Mouse (Mus musculus) thymus, postnatal 14 days (tissue): ENCODE data around the gene 1700109H08Rik.
"Not testable (repeated sequence)": the region's sequence is repeated elsewhere in the genome, so short reads cannot be mapped to it uniquely, and the experiment has no call there.

Source experiments
- DNase-seq: peaks from one replicate; pipeline ENCODE4 v3.0.0; 2021

The 1700109H08Rik gene

DNA sequence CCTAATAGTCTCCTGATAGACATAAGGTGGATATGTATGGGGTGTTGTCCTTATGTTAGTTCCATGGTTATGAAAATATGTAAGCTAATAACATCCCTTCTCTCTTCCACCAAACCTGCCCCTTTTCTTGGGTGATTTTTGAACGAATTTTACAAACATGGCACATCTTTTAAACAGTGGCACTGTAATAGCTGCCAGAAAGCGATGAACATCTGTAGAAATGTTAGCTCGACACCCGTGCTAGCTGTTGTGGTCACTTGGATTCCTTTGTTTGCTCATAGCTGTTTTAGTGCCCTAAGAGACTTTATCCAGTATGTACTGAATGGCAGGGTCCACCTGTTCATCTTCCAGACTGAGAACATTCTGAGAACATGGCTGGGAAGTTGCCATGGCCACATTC lies at the start of gene 1700109H08Rik:
Gene 1700109H08Rik (plus strand): TSS at position 301 of the 400 bp plus-strand sequence.
- no peak for DNase-seq

DNA sequence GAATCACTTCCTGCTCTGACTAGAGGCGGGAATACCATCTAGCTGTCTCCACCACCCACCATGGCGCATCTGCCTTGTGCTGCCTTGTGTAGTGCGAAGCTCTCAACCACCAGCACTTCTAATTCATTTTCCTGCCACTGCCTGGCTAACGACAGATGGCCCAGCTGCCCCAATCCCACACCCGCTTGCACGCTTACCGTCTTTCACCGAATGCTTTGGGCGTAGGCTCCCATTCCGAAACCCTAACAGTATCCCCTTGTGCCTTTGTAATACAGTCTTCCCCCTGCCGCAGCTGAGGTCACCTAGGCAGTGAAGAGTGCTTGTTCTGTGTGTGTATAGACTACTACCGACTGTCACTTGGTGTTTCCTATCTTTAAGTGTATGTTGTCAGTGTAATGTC lies 49.6 kb upstream of the 1700109H08Rik start:
- DNase-seq: no peak

DNA sequence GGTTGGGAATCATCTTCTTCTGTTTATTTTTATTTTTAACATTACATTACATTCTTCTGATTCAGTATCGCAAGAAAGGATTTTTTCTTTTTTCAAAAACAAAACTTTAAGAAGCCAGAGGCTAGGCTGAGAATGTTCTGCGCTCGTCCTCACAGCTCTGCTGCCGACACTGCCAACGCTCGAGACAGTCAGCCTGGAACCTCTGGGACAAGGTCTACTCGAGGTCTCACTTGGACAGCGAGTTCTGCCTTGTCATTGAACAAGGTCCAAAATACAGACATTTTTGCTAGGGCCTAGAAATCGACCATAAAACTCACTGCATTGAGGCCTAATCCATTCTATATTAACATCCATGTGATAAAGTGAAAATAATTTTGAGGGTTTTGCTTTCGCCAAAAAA lies 48.5 kb upstream of the 1700109H08Rik start:
- DNase-seq: no peak

DNA sequence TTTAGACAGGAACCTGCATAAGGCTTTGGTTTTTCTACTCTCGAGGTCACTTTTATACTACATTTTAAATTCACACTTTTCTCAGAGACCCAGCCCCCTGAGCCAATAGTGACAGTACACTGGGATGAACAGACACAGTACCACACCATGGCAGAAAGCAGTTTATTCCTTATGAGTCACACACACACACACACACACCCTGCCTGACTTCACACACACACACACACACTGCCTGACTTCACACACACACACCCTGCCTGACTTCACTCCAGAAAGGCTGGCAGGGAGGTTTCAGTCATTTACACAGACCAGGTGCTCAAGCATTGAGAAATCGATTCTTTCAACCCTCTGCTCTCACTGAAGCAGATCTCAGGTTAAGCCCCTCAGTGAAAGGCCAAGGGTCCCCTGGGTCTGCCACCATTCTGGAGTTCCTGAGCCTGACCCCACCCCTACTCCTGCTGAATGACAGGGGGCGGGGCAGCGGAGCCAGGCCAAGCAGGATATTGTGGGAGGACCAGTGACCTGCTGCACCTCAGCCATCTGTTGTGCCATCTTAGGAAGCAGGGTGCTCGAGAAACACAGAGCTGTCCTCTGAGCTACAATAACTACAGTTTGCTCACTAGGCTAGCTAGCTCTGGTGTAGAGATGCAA lies 44.2 kb upstream of the 1700109H08Rik start:
- no peak for DNase-seq

DNA sequence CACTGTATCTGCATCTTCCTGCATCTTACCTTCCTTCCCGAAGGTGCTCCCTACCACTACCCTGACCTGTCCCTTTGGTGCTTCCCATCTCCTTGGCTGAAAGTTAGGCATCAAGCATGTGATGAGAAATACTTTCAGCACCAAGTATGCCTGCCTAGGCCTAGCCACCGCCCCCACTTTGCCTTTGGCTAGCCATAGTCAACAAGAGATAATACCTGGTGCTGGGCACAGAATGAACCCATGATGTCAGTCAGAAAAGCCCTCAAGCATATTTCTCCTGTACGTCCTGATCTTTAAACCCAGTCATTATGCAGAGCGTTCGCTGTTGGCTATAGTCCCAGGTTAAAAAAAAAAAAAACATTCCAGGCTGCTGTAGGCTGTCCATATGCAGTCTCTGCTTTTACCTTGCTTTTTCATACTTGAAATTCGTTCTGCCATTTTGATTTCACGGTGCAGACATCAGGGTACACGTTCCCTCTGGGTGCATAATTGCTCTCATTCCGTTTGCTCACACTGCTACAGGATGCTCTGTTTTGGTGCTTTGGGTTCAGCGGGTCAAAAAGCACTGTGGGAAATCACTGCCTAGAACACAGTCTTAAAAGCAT lies 41.7 kb upstream of the 1700109H08Rik start:
- no peak for DNase-seq

DNA sequence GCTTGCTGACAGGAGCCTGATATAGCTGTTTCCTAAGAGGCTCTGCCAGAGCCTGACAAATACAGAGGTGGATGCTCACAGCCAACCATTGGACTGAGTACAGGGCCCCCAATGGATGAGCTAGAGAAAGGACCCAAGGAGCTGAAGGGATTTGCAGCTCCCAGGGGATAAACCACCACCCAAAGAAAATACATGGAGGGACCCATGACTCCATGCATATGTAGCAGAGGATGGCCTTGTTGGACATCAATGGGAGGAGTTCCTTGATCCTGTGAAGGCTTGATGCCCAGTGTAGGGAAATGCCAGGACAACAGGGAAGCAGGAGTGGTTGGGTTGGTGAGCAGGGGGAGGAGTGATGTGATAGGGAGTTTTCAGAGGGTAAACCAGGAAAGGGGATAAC lies 39.3 kb upstream of the 1700109H08Rik start:
- DNase-seq: not testable (repeated sequence)

DNA sequence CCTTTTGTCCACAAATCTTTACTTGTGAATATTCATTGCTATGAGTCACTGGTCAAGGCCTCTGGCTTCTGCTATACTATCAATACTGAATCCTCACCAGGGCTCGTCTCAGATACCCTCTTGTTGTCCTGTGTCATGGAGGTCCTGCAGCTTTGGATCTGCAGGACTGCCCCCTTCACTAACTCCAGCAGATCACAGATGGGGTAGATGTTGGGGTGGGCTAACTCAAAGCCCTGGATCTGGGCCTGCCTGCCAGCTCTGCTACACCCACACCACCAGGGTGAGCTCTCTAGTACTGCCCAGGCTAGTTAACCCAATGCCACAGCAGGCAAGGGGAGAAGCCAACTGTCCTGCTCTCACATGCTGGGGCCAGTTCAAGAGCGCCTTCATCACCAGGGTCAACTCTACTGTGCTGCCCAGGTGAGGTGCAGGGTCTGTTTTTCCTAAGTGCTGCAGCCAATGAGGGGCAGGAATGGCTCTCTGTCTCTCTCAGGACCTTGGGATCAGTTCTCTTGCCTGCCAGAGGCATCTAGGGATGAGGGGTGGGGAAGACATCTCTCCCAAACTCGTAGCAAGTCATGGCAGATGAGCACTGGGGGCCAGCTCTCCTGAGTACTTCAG lies 34.7 kb upstream of the 1700109H08Rik start:
- DNase-seq: no peak

DNA sequence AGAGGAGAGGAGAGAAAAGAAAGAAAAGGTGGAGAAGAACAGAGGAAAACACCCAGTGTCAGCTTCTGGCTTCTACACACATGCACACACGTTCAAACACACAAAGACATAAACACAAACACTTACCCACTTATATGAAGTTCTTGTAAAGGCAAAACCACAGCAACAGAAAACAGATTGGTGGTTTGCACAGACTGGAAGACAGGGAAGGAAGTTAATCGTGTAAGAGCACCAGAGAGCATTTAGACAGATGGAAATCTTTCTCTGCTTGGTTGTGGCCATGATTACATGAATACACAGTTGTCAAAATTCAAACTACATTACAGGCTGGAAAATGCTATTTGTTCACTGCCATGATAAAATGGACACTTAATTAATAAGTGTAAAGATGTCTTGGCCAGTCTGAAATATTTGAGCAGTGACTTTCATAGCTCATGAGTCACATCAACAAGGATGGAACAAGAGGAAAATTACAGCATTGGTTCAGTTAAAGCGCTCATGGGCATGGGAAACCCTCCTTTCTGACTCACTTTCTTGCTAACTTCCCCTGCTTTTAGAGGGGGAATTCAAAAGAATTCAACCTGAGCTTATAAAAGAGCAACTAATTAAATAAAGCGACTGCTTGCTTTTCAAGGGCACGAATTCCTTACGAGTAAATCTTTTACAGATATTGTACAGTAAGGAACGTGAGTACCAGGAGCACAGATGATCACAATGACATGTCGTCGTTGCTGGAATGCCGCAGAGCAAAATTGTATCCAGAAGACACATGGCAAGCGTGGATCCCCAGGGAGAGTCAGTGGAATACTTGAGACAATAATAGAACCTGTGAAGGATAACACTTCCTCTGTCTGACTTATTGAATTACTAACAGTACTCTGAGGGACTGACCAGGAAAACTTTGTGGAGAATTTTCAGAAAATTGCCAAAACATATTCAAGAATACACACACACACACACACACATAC lies 32.6 kb upstream of the 1700109H08Rik start:
- no peak for DNase-seq

DNA sequence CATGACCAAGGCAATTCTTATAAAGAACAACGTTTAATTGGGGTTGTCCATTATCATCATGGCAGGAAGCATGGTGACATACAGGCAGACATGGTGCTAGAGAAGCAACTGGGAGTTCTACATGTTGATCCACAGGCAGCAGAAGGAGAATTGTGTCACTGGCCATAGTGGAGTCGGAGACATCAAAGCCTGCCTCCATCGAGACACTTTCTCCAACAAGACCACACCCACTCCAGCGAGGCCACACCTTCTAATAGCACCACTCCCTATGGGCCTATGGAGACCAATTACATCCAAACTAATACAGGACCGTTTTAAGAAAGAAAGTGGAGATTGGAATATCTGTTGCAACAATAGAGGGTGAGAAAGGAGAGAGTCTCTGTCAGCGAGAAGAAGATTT lies 29.5 kb upstream of the 1700109H08Rik start:
- DNase-seq: no peak

DNA sequence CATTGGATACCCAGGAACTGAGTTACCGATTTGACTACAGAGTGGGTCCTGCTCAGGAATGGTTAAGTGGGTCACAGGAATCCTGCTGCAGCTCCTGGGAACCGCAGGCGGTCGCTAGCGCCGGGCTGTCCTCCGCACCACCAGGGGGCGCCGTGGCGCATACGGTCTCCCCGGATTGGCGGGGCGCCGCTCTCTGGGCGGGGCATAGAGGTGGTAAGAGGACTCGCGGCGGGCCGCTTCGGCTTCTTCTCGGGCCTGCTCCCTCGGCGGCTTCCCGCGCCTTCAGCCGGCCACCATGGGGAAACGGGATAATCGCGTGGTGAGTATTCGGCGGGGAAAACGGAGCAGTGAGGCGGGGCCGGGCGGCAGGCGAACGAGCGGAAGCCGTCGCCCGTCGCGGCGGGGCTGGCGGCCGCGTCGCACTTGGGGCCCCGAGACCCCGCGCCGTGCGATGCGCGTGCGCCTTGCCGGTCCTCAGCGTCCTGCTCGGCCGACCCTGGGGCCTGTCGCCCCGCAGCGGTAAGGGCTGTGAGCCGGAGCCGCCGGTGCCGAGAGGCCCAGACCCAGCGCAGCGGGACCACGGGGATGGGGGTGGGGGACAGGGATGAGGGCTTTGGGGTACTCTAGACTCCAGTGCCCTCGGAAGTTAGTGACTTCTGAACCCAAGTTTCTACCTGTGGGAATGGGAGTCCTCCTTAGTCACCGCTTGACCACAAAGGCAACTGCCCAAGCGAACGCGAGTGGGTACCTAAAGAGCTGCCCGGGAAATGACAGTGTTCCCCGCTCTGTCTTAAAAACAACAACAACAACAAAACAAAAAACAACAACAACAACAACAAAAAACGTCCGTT lies 27.5 kb upstream of the 1700109H08Rik start, which contains the start of gene Fam133b:
Gene Fam133b (plus strand): TSS at position 205 of the 851 bp plus-strand sequence.
- peak; percentile 96 for DNase-seq

DNA sequence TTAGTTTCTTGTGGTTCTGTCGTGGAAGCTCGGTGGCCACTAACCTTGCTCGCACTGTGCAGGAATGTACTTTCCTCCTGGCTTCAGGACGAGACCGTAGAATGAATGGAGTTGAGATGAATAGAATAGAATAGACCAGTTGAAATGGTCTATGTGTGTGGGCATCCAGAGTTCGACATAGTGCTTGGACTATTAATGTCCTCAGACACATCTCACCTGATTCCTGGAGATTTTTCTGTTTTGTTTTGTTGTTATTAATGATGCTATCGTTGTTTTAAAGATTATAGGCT lies 26.9 kb upstream of the 1700109H08Rik start:
- no peak for DNase-seq

DNA sequence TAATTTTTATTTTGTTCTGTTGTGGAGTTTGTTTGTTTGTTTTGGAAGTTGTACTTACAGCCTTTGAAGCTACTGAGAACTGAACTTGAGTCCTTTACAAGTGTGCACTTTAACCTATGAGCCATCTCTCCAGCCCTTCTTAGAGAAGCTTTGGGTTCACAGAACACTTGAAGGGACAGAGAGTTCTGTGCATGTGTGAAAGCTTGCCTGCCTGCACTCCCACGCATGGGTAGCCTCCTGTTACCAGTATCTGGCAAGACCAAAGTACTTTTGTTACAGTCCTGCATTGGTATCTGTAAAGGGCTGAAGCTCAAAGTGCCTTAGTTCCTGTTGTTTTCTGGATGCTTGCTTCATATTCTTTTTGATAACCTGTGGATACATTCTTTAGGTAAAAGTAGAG lies 25.1 kb upstream of the 1700109H08Rik start:
- DNase-seq: no peak

DNA sequence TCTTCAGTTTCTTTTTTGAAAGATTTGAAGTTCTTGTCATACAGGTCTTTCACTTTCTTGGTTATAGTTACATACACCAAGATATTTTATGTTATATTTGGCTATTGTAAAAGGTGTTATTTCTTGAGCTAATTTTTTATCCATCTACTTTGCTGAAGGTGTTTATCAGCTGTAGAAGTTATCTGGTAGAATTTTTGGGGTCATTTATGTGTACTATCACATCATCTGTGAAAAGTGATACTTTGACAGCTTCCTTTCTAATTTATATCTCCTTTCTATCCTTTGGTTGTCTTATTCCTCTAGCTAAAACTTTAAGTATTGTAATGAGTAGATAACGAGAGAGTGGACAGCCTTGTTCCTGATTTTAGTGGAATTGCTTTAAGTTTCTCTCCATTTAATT lies 19.9 kb upstream of the 1700109H08Rik start:
- DNase-seq: no peak

DNA sequence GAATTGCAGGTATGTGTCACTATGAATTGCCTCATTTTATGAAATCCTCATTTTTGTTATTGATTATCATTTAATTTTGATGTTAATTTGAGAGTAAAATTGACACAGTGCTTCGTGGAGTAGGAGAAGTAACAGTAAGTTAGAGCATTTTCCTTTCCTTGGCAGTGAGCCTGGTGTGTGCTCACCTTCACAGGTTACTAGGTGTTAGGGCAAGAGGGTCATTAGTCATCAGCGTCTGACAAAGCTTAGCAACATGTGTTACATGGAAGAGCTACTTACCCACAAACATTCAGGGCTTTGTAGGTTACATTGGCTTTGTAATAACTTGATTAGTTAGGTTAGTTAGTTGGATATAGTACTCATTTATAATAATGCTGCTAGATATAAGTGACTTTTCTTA lies 17.2 kb upstream of the 1700109H08Rik start:
- no peak for DNase-seq

DNA sequence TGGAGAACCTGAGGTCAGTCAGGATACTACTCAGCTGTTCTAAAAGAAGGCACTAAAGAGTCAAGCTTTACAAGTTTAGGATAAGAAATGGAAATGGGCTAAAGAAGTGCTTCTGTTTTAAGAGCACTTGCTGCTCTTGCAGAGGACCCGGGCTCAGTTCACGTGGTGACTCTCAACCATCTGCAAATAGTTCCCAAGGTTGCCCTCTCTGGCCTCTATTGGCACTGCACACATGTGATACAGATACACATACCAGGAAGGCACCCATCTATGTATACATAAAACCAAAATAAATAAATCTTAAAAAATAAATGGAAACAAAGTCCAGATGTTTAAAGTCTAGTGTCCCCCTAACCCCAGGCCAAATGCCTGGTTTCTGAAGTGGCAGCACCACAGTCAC lies 3.5 kb downstream of the 1700109H08Rik start:
- DNase-seq: no peak

DNA sequence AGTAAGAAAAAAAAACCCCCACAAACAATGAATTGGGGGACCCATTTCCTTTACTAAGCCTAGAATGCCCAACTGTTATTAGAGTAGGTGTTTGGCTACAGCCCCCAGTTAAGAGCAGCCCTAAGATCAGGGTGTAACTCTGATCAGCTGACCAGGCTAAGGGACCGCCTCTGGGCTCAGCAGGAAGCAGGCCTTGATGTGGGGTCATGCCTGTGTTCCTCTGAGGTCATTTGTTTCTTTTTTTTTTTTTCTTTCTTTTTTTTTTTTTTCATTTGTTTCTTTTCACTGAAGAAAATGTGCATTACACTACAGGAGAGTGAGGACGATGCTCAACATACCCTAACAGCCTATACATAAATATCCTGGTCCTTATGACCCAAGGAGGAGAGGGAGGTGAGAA lies 6.6 kb downstream of the 1700109H08Rik start:
- DNase-seq: no peak

DNA sequence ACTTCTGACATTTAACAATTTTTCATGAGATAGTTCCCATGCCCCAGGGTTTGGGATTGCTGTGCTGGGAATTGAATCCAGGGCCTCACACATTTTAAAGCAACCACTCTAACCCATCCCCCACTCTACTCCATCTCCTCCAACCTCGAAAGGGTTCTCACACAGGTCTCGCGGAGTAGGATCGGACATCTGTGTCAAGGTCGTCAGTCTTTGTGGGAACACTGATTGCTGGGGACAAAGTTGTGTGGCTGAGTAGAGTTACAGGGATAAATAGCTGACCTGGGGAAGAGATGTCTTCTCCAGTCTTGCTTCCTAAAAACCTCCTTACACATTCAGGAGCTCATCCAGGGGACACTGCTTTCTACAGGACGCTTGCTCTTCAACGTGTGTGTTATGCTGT lies 7.7 kb downstream of the 1700109H08Rik start:
- DNase-seq: no peak

DNA sequence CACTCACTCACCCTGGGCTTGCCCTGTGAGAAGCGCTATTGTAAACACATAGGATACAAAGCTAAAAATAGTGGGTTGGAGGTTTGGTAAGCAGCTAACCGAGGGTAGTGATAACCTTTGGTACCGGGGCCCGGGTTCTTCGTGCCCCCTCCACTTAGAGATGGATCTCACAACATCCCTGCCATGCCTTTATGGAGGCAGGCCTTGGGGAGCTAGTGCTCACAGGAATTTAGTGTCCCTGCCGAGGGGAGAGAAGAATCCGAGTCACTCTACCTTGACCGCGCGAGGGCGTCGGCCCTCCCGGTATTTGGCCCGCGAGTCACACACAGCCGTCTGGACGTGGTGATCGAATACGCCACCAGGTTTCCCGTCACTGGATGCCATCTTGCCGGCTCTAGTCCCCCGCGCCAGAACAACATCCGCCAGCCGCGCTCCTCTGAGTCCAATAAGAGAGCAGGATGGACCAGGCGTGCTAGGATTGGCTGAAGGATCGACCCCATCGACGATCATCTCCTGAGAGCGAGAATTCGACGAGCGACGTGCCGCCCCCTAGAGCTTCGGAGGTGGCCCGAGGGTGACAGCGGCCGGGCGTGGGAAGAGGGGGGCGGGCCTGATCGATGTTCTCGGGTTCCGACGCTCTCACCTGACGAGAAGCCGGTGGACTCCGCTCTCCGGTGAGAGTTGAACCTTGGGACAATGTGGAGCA lies 24.5 kb downstream of the 1700109H08Rik start, which contains the start of gene Pex1:
Gene Pex1 (plus strand): TSS at position 374 of the 706 bp plus-strand sequence.
- peak; percentile 95 for DNase-seq

DNA sequence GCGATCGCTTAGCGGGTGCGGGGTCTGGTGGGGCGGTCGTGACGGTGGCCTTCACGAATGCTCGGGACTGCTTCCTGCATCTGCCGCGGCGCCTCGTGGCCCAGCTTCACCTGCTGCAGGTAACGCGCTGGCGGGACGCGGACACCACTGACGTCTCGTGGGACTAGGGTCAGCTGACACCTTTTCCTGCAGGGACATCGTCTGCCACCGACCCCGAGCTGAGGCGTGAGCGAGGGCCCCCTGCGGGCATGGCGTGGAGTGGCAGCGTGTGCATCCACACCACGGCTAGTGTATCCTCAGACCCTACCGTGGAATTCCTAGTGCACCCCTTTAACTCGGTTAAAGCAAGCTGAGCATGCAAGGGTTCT lies 25.0 kb downstream of the 1700109H08Rik start, which contains the start of gene Rbm48:
Gene Rbm48 (minus strand): TSS at position 187 of the 368 bp plus-strand sequence.
- DNase-seq: peak; percentile 84

DNA sequence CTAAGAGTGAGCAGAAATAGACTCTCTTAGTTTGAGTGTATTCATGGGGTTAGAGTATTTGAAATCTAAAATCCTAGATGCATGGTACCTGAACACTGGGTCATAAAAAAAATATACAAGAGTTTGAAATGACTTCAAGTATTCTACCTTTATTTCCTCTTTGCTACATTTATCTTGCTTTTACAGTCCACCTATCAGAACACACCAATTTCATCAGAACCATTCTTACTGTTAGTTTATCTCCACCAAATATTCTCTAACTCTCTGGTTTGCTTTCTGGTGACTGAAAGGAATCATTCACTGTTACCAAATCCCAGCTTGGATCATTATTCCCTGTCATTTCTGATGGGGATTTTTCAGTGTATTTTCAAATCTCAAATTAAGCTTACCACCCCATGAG lies 25.8 kb downstream of the 1700109H08Rik start:
- DNase-seq: no peak

DNA sequence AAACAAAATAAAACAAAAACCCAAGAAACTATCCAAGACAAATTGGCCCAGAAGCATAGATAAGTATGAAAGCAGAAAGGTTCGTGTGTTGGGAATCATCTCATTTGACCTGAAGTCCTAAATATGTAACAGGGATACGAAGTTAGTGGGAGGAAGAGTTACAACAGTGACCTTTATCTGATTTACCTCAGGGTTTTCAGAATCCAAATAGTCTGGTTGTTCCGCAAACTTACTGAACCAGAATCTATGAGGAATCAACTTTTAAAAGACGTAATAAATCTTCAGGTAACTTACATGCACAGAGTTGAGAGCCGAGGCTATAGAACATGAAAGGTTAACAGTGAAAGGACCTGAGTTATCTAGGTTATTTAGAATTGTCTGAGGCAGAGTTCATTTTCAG lies 27.4 kb downstream of the 1700109H08Rik start:
- DNase-seq: no peak

DNA sequence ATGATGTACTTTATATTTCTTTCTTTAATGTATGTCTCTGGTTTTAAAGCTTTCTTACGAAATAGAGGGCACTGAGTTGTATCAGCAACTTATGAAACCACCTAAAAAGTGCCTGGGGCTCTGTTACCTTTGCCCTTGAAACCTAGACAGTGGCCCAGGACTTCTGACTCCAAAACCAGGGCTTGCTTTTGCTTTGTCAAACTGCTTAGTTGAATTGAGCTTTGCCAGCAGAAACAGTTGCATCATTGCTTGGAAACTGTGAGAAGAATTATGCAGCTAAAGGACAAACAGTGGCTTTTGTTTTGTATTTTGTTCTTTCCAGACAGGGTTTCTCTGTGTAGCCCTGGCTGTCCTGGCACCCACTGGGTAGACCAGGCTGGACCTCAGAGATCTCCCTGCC lies 28.9 kb downstream of the 1700109H08Rik start:
- no peak for DNase-seq
